Mouse (Mus musculus): ENCODE measurements around the gene Aurkb.

- TF ChIP-seq POLR2A (IDR thresholded peaks at IDR 0.05; ENCODE audit: insufficient read depth, low read depth, low read length) (no peak), EP300 (IDR thresholded peaks at IDR 0.05; ENCODE audit: insufficient read depth, low read depth, low read length) (no peak), CTCF (IDR thresholded peaks at IDR 0.05) (no peak)
These were observed 35.9 kb upstream of the Aurkb start for GRCm38 (mm10) chr11:69009508-69009907.

Data from heart, adult 2 months (tissue).